Mouse (Mus musculus): ENCODE measurements at regions not wholly inside any gene's neighbourhood (a gene's known extent, or its start where the extent isn't known, plus 50 kb on each side); places are given as distances from the start of the nearest gene placed in this dataset.

DNA sequence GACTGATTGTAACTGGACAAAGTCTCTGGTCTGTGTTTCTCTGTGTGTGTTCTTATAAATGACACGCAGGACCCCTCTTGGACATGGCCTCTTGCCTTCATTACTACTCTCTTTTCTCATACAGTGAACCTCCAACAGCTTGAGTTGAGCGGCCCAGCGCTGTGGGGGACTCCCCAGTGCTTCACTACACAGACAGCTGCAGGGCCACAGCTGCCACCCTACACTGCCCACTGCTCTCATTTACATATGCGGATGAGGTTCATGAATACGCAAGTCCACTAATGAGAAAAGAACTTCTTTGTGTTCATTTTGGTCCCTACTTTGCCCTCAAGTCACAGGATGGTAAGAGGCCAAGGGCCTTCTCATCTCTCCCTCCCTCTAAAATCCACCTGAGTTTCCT is 183.4 kb upstream of the Bcl6 start:
- Histone ChIP-seq H3K4me2 (ENCODE audit: low read depth) (no peak overlapping the region), H3K36me3 (replicated peaks; ENCODE audit: control insufficient read depth, insufficient read depth, low read depth) (no peaks in the 10 kb centered on the region), H3K9ac (replicated peaks) (no peak overlapping the region), H3K27ac (no peak overlapping the region), H3K9me3 (ENCODE audit: control insufficient read depth, low read length) (no peaks in the 10 kb centered on the region), H3K27me3 (ENCODE audit: control insufficient read depth, insufficient read depth, low read length) (no peaks in the 10 kb centered on the region), H3K4me1 (replicated peaks; ENCODE audit: control insufficient read depth in 2 of 2, insufficient read depth in 2 of 2, low read length in 1 of 2) (no peaks in the 10 kb centered on the region), H3K4me3 (ENCODE audit: insufficient read depth in 1 of 2, low read depth in 2 of 2, low read length in 2 of 2) (no peak overlapping the region)
- no peak for TF ChIP-seq CTCF (IDR thresholded peaks at IDR 0.05; ENCODE audit: low read depth)
- no peak for TF ChIP-seq EP300 (IDR thresholded peaks at IDR 0.05; ENCODE audit: low read depth)
- ATAC-seq (ENCODE audit: insufficient read depth) (no peak), DNase-seq (ENCODE audit: low read depth in 3 of 3, low spot score in 3 of 3) (no peak)
- WGBS (ENCODE audit: insufficient replicate concordance): 63% methylated on average over 5 of the region's 5 CpGs

DNA sequence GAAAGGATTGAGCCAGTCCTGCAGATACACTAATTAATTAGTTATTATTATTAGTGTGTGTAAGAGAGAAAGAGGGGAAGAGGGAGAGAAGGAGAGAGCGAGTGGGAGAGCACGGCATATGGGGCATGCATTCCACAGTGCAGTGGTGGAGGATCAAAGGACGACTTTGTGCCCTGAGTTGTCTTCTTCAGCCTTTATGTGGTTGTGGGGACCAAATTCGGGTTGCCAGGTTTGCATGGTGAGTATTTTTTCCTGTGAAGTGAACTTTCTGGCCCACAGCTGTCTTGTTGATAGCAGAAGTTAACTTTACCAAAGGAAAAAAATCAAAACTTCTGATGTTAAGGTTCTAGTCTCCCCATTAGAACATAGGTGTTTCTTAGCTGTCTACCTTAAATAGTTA is 182.5 kb upstream of the Bcl6 start:
- no peak overlapping the region for H3K27ac ChIP-seq
- DNase-seq (ENCODE audit: low read depth in 3 of 3, low spot score in 3 of 3) (no peak), ATAC-seq (ENCODE audit: insufficient read depth) (no peak)
- H3K4me1 ChIP-seq (replicated peaks; ENCODE audit: control insufficient read depth in 2 of 2, insufficient read depth in 2 of 2, low read length in 1 of 2): no peaks in the 10 kb centered on the region
- H3K9me3 ChIP-seq (ENCODE audit: control insufficient read depth, low read length): no peaks in the 10 kb centered on the region
- WGBS (ENCODE audit: insufficient replicate concordance): 55% methylated on average over 4 of the region's 4 CpGs
- H3K9ac ChIP-seq (replicated peaks): no peak overlapping the region
- TF ChIP-seq CTCF (IDR thresholded peaks at IDR 0.05; ENCODE audit: low read depth) (no peak), EP300 (IDR thresholded peaks at IDR 0.05; ENCODE audit: low read depth) (no peak)
- H3K27me3 ChIP-seq (ENCODE audit: control insufficient read depth, insufficient read depth, low read length): no peaks in the 10 kb centered on the region
- no peak overlapping the region for H3K4me2 ChIP-seq (ENCODE audit: low read depth)
- H3K4me3 ChIP-seq (ENCODE audit: insufficient read depth in 1 of 2, low read depth in 2 of 2, low read length in 2 of 2): no peak overlapping the region
- H3K36me3 ChIP-seq (replicated peaks; ENCODE audit: control insufficient read depth, insufficient read depth, low read depth): no peaks in the 10 kb centered on the region

DNA sequence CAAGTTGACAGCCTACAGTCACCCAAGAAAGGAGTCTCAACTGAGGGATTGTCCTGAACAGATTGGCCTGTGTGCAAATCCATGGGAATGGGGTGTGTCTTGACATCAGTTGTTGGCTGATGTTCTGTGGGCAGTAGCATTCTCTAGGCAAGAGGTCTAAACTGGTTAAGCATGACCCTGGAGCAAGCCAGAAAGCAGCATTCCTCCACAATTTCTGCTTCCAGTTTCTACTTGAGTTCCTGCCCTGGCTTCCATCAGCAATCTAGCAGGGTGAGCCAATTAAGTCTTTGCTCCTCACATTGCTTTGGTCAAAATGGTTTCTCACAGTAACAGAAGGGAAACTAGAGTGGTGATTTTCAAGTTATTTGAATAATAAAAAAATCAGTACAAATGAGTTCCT is 177.8 kb upstream of the Bcl6 start:
- TF ChIP-seq EP300 (IDR thresholded peaks at IDR 0.05; ENCODE audit: low read depth) (no peak), CTCF (IDR thresholded peaks at IDR 0.05; ENCODE audit: low read depth) (no peak)
- Histone ChIP-seq H3K9ac (replicated peaks) (no peak overlapping the region), H3K9me3 (ENCODE audit: control insufficient read depth, low read length) (no peaks in the 10 kb centered on the region), H3K36me3 (replicated peaks; ENCODE audit: control insufficient read depth, insufficient read depth, low read depth) (no peaks in the 10 kb centered on the region), H3K27ac (no peak overlapping the region), H3K4me1 (replicated peaks; ENCODE audit: control insufficient read depth in 2 of 2, insufficient read depth in 2 of 2, low read length in 1 of 2) (peaks cover 0 to 9% of the 10 kb centered on the region in 2 experiments; a peak in 2 of 4 replicates), H3K27me3 (ENCODE audit: control insufficient read depth, insufficient read depth, low read length) (no peaks in the 10 kb centered on the region), H3K4me2 (ENCODE audit: low read depth) (no peak overlapping the region), H3K4me3 (ENCODE audit: insufficient read depth in 1 of 2, low read depth in 2 of 2, low read length in 2 of 2) (no peak overlapping the region)
- DNase-seq (ENCODE audit: low read depth in 3 of 3, low spot score in 3 of 3) (no peak), ATAC-seq (ENCODE audit: insufficient read depth) (no peak)

DNA sequence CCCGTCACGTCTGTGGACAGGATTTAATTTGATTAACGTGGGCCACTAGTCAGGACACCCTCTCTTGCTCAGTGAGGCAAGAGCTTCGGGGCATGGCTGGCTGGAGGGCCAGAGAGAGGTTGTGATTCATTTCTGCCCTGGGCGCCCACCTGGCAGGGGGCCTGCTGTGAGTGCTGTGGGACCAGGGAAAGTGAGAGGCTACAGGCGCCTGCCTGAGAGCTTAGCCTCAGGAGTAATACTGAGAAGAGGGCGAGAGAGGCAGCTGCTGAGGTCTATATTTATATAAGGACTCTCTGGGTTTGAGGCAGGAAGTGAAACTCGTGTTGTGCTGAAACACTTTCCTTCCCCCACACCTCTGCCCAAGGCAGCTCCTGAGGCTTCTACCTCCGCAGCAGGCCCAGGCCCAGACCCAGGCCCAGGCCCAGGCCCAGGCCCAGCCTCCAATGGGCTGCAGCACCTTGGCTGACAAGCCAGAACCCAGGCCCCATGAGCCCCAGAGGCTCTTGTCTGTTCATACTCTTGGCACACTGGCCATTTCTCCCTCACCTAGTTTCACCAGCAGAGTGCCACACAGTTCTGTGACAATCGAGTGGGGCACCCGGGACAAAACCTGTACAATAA is 176.9 kb upstream of the Bcl6 start:
- Histone ChIP-seq H3K27me3 (ENCODE audit: control insufficient read depth, insufficient read depth, low read length) (no peaks in the 10 kb centered on the region), H3K36me3 (replicated peaks; ENCODE audit: control insufficient read depth, insufficient read depth, low read depth) (no peaks in the 10 kb centered on the region), H3K9me3 (ENCODE audit: control insufficient read depth, low read length) (no peaks in the 10 kb centered on the region), H3K9ac (replicated peaks) (no peak overlapping the region), H3K4me2 (ENCODE audit: low read depth) (no peak overlapping the region), H3K4me1 (replicated peaks; ENCODE audit: control insufficient read depth in 2 of 2, insufficient read depth in 2 of 2, low read length in 1 of 2) (peaks cover 0 to 9% of the 10 kb centered on the region in 2 experiments; a peak in 2 of 4 replicates), H3K27ac (no peak overlapping the region), H3K4me3 (ENCODE audit: insufficient read depth in 1 of 2, low read depth in 2 of 2, low read length in 2 of 2) (no peak overlapping the region)
- WGBS (ENCODE audit: insufficient replicate concordance): 42% methylated on average over 11 of the region's 11 CpGs
- DNase-seq (ENCODE audit: low read depth in 3 of 3, low spot score in 3 of 3): no peak
- TF ChIP-seq EP300 (IDR thresholded peaks at IDR 0.05; ENCODE audit: low read depth) (no peak), CTCF (IDR thresholded peaks at IDR 0.05; ENCODE audit: low read depth) (no peak)
- ATAC-seq (ENCODE audit: insufficient read depth): no peak

DNA sequence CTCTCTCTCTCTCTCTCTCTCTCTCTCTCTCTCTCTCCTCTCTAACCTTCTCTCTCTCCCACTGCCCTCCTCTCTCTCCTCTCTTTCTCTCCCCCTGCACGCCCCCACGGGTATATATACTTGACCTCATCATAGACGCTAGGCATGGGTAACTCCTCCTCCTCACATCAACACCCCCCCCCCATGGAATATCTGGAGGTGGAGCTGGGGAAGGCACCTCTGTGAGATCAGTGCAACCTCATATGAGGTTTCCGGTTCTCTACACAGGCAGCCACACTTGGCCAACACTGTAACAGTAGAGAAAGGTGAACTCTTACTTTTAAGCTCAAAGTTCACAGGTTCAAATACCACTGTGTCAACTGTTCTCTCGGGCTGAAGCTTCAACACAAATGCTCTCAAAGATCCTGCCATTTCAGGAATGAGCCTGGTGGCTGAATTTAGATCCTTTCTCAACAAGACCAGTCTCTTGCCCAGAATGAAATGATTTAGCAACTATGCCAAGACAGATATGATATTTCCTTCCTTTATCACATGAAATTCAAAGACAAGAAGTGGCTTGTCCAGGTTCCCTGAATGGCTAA is 172.1 kb upstream of the Bcl6 start:
- DNase-seq (ENCODE audit: low read depth in 3 of 3, low spot score in 3 of 3) (no peak), ATAC-seq (ENCODE audit: insufficient read depth) (no peak)
- Histone ChIP-seq H3K4me1 (replicated peaks; ENCODE audit: control insufficient read depth in 2 of 2, insufficient read depth in 2 of 2, low read length in 1 of 2) (peaks cover 0 to 9% of the 10 kb centered on the region in 2 experiments; a peak in 2 of 4 replicates), H3K4me2 (ENCODE audit: low read depth) (no peak overlapping the region), H3K27ac (no peak overlapping the region), H3K36me3 (replicated peaks; ENCODE audit: control insufficient read depth, insufficient read depth, low read depth) (no peaks in the 10 kb centered on the region), H3K9me3 (ENCODE audit: control insufficient read depth, low read length) (no peaks in the 10 kb centered on the region), H3K27me3 (ENCODE audit: control insufficient read depth, insufficient read depth, low read length) (no peaks in the 10 kb centered on the region), H3K9ac (replicated peaks) (no peak overlapping the region), H3K4me3 (ENCODE audit: insufficient read depth in 1 of 2, low read depth in 2 of 2, low read length in 2 of 2) (no peak overlapping the region)
- 57% methylated on average over 5 of the region's 5 CpGs for WGBS (ENCODE audit: insufficient replicate concordance)
- TF ChIP-seq EP300 (IDR thresholded peaks at IDR 0.05; ENCODE audit: low read depth): no peak

Data from liver, embryonic 14.5 days (tissue).